ENCODE assay signal across 8 mouse cellular contexts in the genomic region with DNA sequence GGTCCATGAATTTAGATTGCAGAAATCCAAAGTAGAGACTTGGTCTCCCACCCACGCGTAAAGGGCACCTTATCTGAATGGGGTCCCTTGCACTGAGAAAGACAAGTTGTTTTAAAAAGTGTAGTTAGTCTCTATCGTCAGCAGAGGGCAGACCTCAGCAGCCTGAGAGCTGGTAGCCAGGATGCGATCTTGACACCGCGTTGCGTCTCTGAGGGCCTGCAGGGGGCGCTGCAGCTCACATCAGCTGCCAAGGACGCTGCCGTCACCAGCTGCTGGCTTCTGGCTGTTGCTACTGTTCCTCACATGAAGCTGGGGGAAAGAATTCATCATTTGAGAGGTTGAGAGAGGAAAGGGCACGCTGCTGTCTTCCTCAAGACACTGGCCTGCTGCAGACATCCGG. TPM values are rescaled to one million over a fixed set of nuclear protein-coding genes. Genes with fewer than 3 reads are reported as not detected.
DNase-seq lines count a peak whose midpoint lies in the region; ATAC-seq and TF ChIP-seq lines count a peak whose summit lies in the region.

No protein-coding gene starts in this region.

- WGBS in embryonic facial prominence, embryonic 10.5 days: 14% methylated on average over 12 of the region's 12 CpGs
- 5% methylated on average over 12 of the region's 12 CpGs for WGBS in kidney, adult 2 months
- 19% methylated on average over 12 of the region's 12 CpGs for WGBS in limb, embryonic 10.5 days
- WGBS in midbrain, embryonic 16.5 days: 14% methylated on average over 12 of the region's 12 CpGs

- no peak overlapping the region for H3K4me2 ChIP-seq in midbrain, embryonic 16.5 days (ENCODE audit: low read length)

- H3K36me3 ChIP-seq in embryonic facial prominence, embryonic 10.5 days (replicated peaks): no peaks in the 10 kb centered on the region
- no peaks in the 10 kb centered on the region for H3K36me3 ChIP-seq in kidney, adult 2 months (ENCODE audit: control insufficient read depth, insufficient read depth, low read length)
- no peaks in the 10 kb centered on the region for H3K36me3 ChIP-seq in limb, embryonic 10.5 days
- H3K36me3 ChIP-seq in midbrain, embryonic 16.5 days (ENCODE audit: control insufficient read depth, insufficient read depth, low read length): no peaks in the 10 kb centered on the region

- H3K27ac ChIP-seq in embryonic facial prominence, embryonic 10.5 days (replicated peaks): no peak overlapping the region
- H3K27ac ChIP-seq in kidney, adult 2 months (ENCODE audit: insufficient read depth, low read depth, low read length): no peak overlapping the region
- peak overlapping the region; percentile 30; the same call in 1 of the 2 replicates for H3K27ac ChIP-seq in limb, embryonic 10.5 days
- H3K27ac ChIP-seq in midbrain, embryonic 16.5 days (ENCODE audit: low read length): no peak overlapping the region

- peaks cover 27% of the 10 kb centered on the region for H3K4me1 ChIP-seq in embryonic facial prominence, embryonic 10.5 days
- no peaks in the 10 kb centered on the region for H3K4me1 ChIP-seq in kidney, adult 2 months (ENCODE audit: control insufficient read depth, insufficient read depth, low read length)
- H3K4me1 ChIP-seq in limb, embryonic 10.5 days: peaks cover 50% of the 10 kb centered on the region
- no peaks in the 10 kb centered on the region for H3K4me1 ChIP-seq in midbrain, embryonic 16.5 days (ENCODE audit: control insufficient read depth, insufficient read depth, low read length)

- no peak overlapping the region for H3K4me3 ChIP-seq in embryonic facial prominence, embryonic 10.5 days
- no peak overlapping the region for H3K4me3 ChIP-seq in kidney, adult 2 months (ENCODE audit: insufficient read depth, low read depth, low read length)
- no peak overlapping the region for H3K4me3 ChIP-seq in limb, embryonic 10.5 days
- no peak overlapping the region for H3K4me3 ChIP-seq in midbrain, embryonic 16.5 days (ENCODE audit: low read depth, low read length)

- peak; percentile 100; the same call in 1 of the 2 replicates for TF ChIP-seq CTCF in kidney, adult 2 months (conservative IDR thresholded peaks at IDR 0.05; ENCODE audit: insufficient read depth, insufficient read length, low read depth, low read length)

- H3K9ac ChIP-seq in midbrain, embryonic 16.5 days (ENCODE audit: low read depth, low read length): no peak overlapping the region

- H3K27me3 ChIP-seq in embryonic facial prominence, embryonic 10.5 days (replicated peaks; ENCODE audit: low read depth, poor library complexity, severe bottlenecking): 0 out of 2 replicates have a peak, but pooled peaks cover 3% of the 10 kb centered on the region
- H3K27me3 ChIP-seq in kidney, adult 2 months (replicated peaks; ENCODE audit: control insufficient read depth, insufficient read depth, low read length): no peaks in the 10 kb centered on the region
- no peaks in the 10 kb centered on the region for H3K27me3 ChIP-seq in limb, embryonic 10.5 days (ENCODE audit: low read depth, poor library complexity, severe bottlenecking)
- H3K27me3 ChIP-seq in midbrain, embryonic 16.5 days (ENCODE audit: control insufficient read depth, insufficient read depth, low read depth, low read length): no peaks in the 10 kb centered on the region

- 0 out of 2 replicates have a peak, but pooled peaks cover 4% of the 10 kb centered on the region for H3K9me3 ChIP-seq in embryonic facial prominence, embryonic 10.5 days
- no peaks in the 10 kb centered on the region for H3K9me3 ChIP-seq in limb, embryonic 10.5 days (replicated peaks)
- no peaks in the 10 kb centered on the region for H3K9me3 ChIP-seq in midbrain, embryonic 16.5 days (replicated peaks; ENCODE audit: control insufficient read depth, low read length, poor library complexity, severe bottlenecking)

- no peak for TF ChIP-seq POLR2A in kidney, adult 2 months (IDR thresholded peaks at IDR 0.05; ENCODE audit: low read depth, low read length)

- DNase-seq in 416B (ENCODE audit: low read depth): peak; percentile 90
- DNase-seq in adrenal gland, postnatal 14 days: peak; percentile 94
- peak; percentile 89 for DNase-seq in embryonic facial prominence, embryonic 10.5 days (ENCODE audit: low spot score)
- peak; percentile 89 for DNase-seq in heart, adult 8-10 months (ENCODE audit: low spot score)
- peak; percentile 91 for DNase-seq in kidney, adult 2 months
- peak; percentile 94 for DNase-seq in limb, embryonic 10.5 days (ENCODE audit: low spot score)
- peak; percentile 66 to 91 for DNase-seq in spleen, postnatal 10 days (ENCODE audit: low spot score in 2 of 2)

- peak; percentile 25; the same call in 1 of the 2 replicates for ATAC-seq in midbrain, embryonic 16.5 days

RNA-seq across cellular contexts. Expression of a gene that starts 28.9 kb away (rescaled TPM):
- 66.0 and 69.3 TPM in 2 replicates for total RNA-seq in adrenal gland, postnatal 14 days (2021)
- polyA plus RNA-seq in embryonic facial prominence, embryonic 10.5 days (2016; fragmentation: Nextera tagmentation; extraction: Ambion mirVana): 85.8 and 86.3 TPM in 2 replicates
- total RNA-seq in heart, adult 8-10 months (2022): 100 to 1,000 TPM; 126 to 144 (median 133) TPM
- polyA plus RNA-seq in kidney, adult 2 months (2012; rRNA removed): 142 and 149 TPM in 2 replicates
- 91.3 and 100 TPM in 2 replicates for polyA plus RNA-seq in limb, embryonic 10.5 days (2016; fragmentation: Nextera tagmentation; extraction: Ambion mirVana)
- polyA plus RNA-seq in midbrain, embryonic 16.5 days (2015; fragmentation: Nextera tagmentation; extraction: Ambion mirVana): 130 and 136 TPM in 2 replicates

RNA-seq across cellular contexts. Expression of a gene that starts 47.7 kb away (rescaled TPM):
- total RNA-seq in adrenal gland, postnatal 14 days (2021): 0.19 TPM in 1 of 2 replicates, not detected in the other
- polyA plus RNA-seq in embryonic facial prominence, embryonic 10.5 days (2016; fragmentation: Nextera tagmentation; extraction: Ambion mirVana): not detected in 2 replicates
- under 1 TPM; 0.11 to 0.17 (median 0.14) TPM for total RNA-seq in heart, adult 8-10 months (2022)
- polyA plus RNA-seq in kidney, adult 2 months (2012; rRNA removed): 0.04 TPM in 1 of 2 replicates, not detected in the other
- not detected in 2 replicates for polyA plus RNA-seq in limb, embryonic 10.5 days (2016; fragmentation: Nextera tagmentation; extraction: Ambion mirVana)
- 0.09 TPM in 1 of 2 replicates, not detected in the other for polyA plus RNA-seq in midbrain, embryonic 16.5 days (2015; fragmentation: Nextera tagmentation; extraction: Ambion mirVana)
